Mouse (Mus musculus) heart, embryonic 14.5 days (tissue): ENCODE data around the gene Slc37a3. TPM values are rescaled to one million over a fixed set of nuclear protein-coding genes. Genes with fewer than 3 reads are reported as not detected.

ENCODE experiments used
- ATAC-seq: fragments of 200-750 bp; cut with Nextera tagmentation; 2 replicates; pipeline ENCODE4 v1.8.0; 2017; ENCODE audit warnings: low read depth, moderate TSS enrichment; ENCODE audit not compliant: insufficient number of reproducible peaks, insufficient read depth, low FRiP score
- H3K27ac ChIP-seq, 2 experiments: fragments of 200-500 bp in 1 of 2; fragments of 300-500 bp in 1 of 2; sonication (generic) in 1 of 2; replicated peaks in 1 of 2; 2 replicates each; pipeline ENCODE4 v1.5.1; 2012 to 2014; ENCODE audit warnings: low read depth in 2 of 2, low read length in 2 of 2, control low read depth in 1 of 2, mild to moderate bottlenecking in 1 of 2, mixed read lengths in 1 of 2; ENCODE audit not compliant: control insufficient read depth in 1 of 2, insufficient read depth in 1 of 2
- H3K27me3 ChIP-seq: fragments of 300-500 bp; sonication (generic); 2 replicates; pipeline ENCODE4 v1.6.1; 2014; ENCODE audit warnings: mild to moderate bottlenecking, low read length, control low read depth; ENCODE audit not compliant: control insufficient read depth, insufficient read depth
- H3K36me3 ChIP-seq: fragments of 300-500 bp; sonication (generic); 2 replicates; pipeline ENCODE4 v1.6.1; 2014; ENCODE audit warnings: mild to moderate bottlenecking, control low read depth, low read length, mixed read lengths; ENCODE audit not compliant: control insufficient read depth, insufficient read depth
- H3K4me1 ChIP-seq, 2 experiments: fragments of 200-500 bp in 1 of 2; fragments of 300-500 bp in 1 of 2; sonication (generic) in 1 of 2; 2 replicates each; pipeline ENCODE4 v1.6.1; 2012 to 2014; ENCODE audit warnings: low read length in 2 of 2, control low read depth in 1 of 2, mixed read lengths in 1 of 2; ENCODE audit not compliant: control insufficient read depth in 2 of 2, insufficient read depth in 2 of 2
- H3K4me2 ChIP-seq: fragments of 300-500 bp; sonication (generic); 2 replicates; pipeline ENCODE4 v1.6.1; 2014; ENCODE audit warnings: mild to moderate bottlenecking, low read length
- H3K4me3 ChIP-seq, 2 experiments: fragments of 200-500 bp in 1 of 2; fragments of 300-500 bp in 1 of 2; sonication (generic) in 1 of 2; 2 replicates each; pipeline ENCODE4 v1.5.1; 2012 to 2014; ENCODE audit warnings: low read length in 2 of 2, mild to moderate bottlenecking in 2 of 2, control low read depth in 1 of 2, low read depth in 1 of 2, moderate library complexity in 1 of 2; ENCODE audit not compliant: control insufficient read depth in 1 of 2, insufficient read depth in 1 of 2
- H3K9ac ChIP-seq: fragments of 300-500 bp; sonication (generic); 2 replicates; pipeline ENCODE4 v1.6.1; 2014; ENCODE audit warnings: mild to moderate bottlenecking, low read length
- H3K9me3 ChIP-seq: fragments of 300-500 bp; sonication (generic); 2 replicates; pipeline ENCODE4 v1.6.1; 2016; ENCODE audit warnings: low read length, control low read depth; ENCODE audit not compliant: control insufficient read depth
- WGBS: fragments of 180-500 bp; shearing (Covaris S2); extraction: QIAGEN DNeasy Blood & Tissue Kit; methylation state at CpG from one replicate; pipeline ENCODE4 v1.1.7; 2014; 5-methylcytosine and 5-hydroxymethylcytosine counted together
- polyA plus RNA-seq: library from polyadenylated mRNA; unstranded; fragments of >200 nt; fragmentation: Nextera tagmentation; extraction: Ambion mirVana; gene quantifications from 2 replicates; pipeline ENCODE4 v1.2.1, GENCODE M21; 2014

Gene Slc37a3
- polyA plus RNA-seq, 1 experiment from 2014 or later = 35.9 TPM

DNA sequence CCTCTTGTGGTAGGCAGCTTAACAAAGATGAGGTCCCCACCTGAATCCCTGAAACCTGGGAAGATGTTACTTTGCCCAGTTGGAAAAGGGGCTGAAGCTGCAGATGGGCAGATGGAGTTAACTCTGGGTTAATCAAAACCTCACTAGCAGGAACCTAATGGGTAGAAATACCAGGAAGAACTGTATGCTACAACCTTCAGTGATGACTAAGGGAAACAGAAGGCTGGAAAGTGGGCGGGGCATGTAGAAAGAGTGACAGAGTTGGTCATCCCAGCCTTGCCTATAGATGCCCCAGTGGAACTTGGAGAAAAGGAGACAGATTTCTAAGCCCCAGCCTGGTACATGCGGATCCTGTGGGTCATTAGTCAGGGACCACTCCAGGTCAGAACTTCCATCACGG is 76.0 kb downstream of the Slc37a3 start:
- Histone ChIP-seq H3K9ac (no peak overlapping the region), H3K27ac (no peak overlapping the region), H3K4me1 (no peaks in the 10 kb centered on the region; a peak in 2 of 4 replicates), H3K36me3 (no peaks in the 10 kb centered on the region), H3K27me3 (no peaks in the 10 kb centered on the region), H3K4me3 (no peak overlapping the region), H3K4me2 (no peak overlapping the region), H3K9me3 (no peaks in the 10 kb centered on the region)
- ATAC-seq = no peak
- WGBS = 82% methylated on average over 3 of the region's 3 CpGs

DNA sequence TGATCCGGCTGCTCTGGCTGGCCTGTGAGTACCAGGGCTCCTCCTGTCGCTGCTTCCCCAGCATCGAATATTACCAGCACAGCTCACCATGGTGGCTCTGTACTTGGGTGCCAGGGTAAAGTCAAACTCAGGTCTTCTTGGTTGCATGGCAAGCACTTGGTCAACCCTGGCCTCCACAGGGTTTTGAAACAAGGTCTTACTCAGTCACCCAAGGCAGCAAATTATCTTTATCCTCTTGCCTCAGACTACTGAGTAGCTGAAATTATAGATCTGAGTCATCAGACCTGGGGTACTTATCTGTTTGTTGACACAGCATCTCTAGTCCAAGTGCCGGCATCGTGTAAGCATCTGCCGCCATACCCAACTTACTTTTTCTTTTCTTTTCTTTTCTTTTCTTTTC is 80.4 kb downstream of the Slc37a3 start:
- no peaks in the 10 kb centered on the region for H3K36me3 ChIP-seq
- H3K4me3 ChIP-seq = no peak overlapping the region
- no peak overlapping the region for H3K9ac ChIP-seq
- ATAC-seq = no peak
- WGBS = 88% methylated on average over 6 of the region's 6 CpGs
- H3K4me1 ChIP-seq = no peaks in the 10 kb centered on the region
- no peaks in the 10 kb centered on the region for H3K9me3 ChIP-seq
- no peaks in the 10 kb centered on the region for H3K27me3 ChIP-seq
- no peak overlapping the region for H3K4me2 ChIP-seq
- no peak overlapping the region for H3K27ac ChIP-seq

DNA sequence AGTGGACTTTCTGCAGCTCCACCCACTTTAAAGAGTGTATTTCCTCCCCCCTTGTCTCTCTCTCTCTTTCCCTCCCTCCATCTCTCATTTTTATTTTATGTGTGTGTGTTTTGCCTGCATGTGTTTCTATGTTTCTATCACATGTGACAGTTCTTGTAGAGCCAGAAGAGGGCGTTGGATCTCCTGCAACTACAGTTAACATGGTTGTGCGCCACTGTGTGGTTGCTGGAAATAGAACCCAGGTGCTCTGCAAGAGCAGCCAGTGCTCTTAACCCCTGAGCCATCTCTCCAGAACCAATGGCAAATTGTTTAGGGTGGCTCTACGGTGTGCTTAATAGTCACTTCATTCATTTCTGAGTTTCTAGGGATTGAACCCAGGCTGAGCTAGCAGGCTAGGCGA is 81.0 kb downstream of the Slc37a3 start:
- H3K4me3 ChIP-seq = no peak overlapping the region
- no peak overlapping the region for H3K4me2 ChIP-seq
- no peaks in the 10 kb centered on the region for H3K27me3 ChIP-seq
- H3K36me3 ChIP-seq = no peaks in the 10 kb centered on the region
- H3K27ac ChIP-seq = no peak overlapping the region
- no peaks in the 10 kb centered on the region for H3K9me3 ChIP-seq
- H3K9ac ChIP-seq = no peak overlapping the region
- 77% methylated on average over 4 of the region's 4 CpGs for WGBS
- H3K4me1 ChIP-seq = no peaks in the 10 kb centered on the region
- no peak for ATAC-seq

DNA sequence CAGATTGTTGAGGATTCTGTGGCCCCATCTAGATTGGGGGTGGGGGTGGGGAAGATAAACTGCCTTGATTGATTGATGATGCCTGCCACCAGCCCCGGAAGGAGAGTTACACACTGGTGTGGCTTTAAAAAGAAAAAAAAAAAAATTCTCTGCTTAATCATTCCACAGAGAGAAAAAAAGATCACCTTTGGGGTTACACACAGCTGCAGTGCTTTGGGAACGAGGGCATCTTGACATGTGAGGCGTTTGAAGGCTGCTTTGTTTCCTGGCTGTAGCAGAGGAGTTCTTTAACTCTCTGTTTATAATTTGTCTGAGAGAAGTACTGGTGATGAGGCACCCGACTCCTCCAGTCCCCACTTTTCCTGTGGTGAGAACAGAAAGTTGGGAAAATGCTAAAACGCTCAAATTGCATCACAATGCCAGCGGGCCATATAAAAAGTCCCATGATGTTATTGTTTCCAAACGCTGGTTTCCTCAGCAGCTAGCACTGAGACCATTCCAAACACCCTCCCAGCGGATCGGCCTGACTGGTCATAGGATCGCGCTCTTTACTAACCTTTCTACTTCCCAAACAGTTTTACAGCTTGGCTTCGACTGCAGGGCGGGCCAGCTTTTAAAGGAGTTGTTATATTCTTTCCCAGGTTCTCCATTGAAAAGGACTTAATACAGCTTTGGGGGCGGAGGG is 81.6 kb downstream of the Slc37a3 start:
- Histone ChIP-seq H3K9me3 (no peaks in the 10 kb centered on the region), H3K9ac (no peak overlapping the region), H3K4me3 (no peak overlapping the region), H3K27ac (0 out of 4 replicates have a peak overlapping the region, but pooled peaks of 1 of the 2 experiments have one; percentile 19), H3K36me3 (no peaks in the 10 kb centered on the region), H3K4me2 (0 out of 2 replicates have a peak overlapping the region, but pooled peaks have one; percentile 12), H3K4me1 (no peaks in the 10 kb centered on the region), H3K27me3 (no peaks in the 10 kb centered on the region)
- no peak for ATAC-seq
- 50% methylated on average over 14 of the region's 14 CpGs for WGBS

DNA sequence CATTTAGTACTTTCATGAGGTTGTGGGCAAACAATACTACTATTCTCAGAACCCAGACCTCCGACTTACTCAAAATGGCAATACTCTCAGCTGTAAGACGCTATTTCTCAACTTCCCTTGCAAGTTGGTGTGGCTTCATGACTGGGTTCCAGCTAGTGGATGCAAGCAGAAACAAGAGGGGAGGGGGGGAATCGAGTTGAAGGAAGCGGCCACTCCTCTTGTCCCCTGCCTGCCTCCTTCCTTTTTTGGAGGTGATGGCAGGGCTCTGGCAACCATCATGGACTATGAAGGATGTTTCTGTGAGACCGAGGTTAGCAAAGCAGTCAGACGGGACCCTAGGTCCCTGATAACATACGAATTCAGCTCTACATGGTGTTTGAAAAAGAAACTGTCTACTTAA is 87.8 kb downstream of the Slc37a3 start:
- ATAC-seq = peak; percentile 44; the same call in 1 of the 2 replicates
- peak overlapping the region; percentile 4 for H3K4me2 ChIP-seq

DNA sequence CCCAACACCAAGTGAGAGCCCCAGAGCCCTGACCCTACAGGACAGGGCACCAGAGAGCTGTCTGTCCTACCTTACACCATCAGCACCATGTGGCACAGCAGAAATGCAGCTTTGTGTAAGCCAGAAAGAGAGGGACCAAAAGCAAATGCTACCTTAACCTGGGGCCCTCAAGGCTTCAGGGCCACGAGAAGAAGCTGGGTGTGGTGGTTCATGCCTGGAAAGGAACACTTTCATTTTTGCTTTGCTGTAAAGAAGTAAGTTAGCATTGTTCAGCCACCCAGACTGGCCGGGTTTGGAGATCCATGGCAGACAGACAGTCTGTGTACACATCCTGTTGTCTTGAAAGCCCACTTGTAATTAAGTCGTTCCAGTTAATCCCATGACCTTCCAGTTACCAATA is 89.7 kb downstream of the Slc37a3 start:
- Histone ChIP-seq H3K27me3 (no peaks in the 10 kb centered on the region), H3K27ac (no peak overlapping the region), H3K4me1 (peaks cover 12 to 22% of the 10 kb centered on the region in 2 experiments), H3K9me3 (no peaks in the 10 kb centered on the region), H3K4me3 (no peak overlapping the region), H3K9ac (no peak overlapping the region), H3K36me3 (no peaks in the 10 kb centered on the region), H3K4me2 (no peak overlapping the region)
- 79% methylated on average over 3 of the region's 3 CpGs for WGBS
- no peak for ATAC-seq

More for the DNA sequence above, 87.8 kb downstream of the Slc37a3 start:
- Histone ChIP-seq H3K36me3 (no peaks in the 10 kb centered on the region), H3K27me3 (no peaks in the 10 kb centered on the region), H3K4me1 (peaks cover 12 to 22% of the 10 kb centered on the region in 2 experiments), H3K4me3 (no peak overlapping the region), H3K27ac (peak overlapping the region; percentile 38 to 83), H3K9ac (no peak overlapping the region), H3K9me3 (no peaks in the 10 kb centered on the region)
- 16% methylated on average over 7 of the region's 7 CpGs for WGBS

DNA sequence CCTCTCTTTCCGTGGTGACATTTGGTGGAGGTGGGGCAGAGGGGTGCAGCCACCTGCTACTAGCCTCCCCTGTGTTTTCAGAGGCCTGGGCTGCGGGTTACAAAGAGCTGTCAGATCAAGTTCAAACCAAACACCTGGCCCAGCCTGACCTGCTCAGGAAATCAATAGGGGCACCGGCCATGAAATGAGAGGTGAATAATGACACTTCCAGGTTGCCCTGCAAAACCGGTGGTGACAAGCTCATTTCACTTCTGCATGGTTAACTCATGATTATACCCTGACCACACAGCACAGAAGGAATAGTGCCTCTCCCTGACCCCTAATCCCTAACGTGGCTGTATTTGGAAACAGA is 90.8 kb downstream of the Slc37a3 start:
- no peak overlapping the region for H3K9ac ChIP-seq
- WGBS = 31% methylated on average over 5 of the region's 5 CpGs
- H3K4me1 ChIP-seq = peaks cover 12 to 22% of the 10 kb centered on the region in 2 experiments
- ATAC-seq = no peak
- H3K27me3 ChIP-seq = no peaks in the 10 kb centered on the region
- no peaks in the 10 kb centered on the region for H3K9me3 ChIP-seq
- no peak overlapping the region for H3K4me2 ChIP-seq
- H3K27ac ChIP-seq = no peak overlapping the region
- H3K36me3 ChIP-seq = no peaks in the 10 kb centered on the region
- H3K4me3 ChIP-seq = no peak overlapping the region
